Mouse (Mus musculus) E14TG2a.4 (cell line): Measurements from ENCODE around the gene Prkcb.

Experiments
- H3K27me3 ChIP-seq: 2 replicates; pipeline ENCODE4 v1.6.1; 2014; ENCODE audit warnings: low read length, control low read depth; ENCODE audit not compliant: insufficient read depth
- H3K36me3 ChIP-seq: 2 replicates; pipeline ENCODE4 v1.6.1; 2014; ENCODE audit warnings: low read length, control low read depth; ENCODE audit not compliant: insufficient read depth
- H3K4me1 ChIP-seq: replicated peaks from 2 replicates; pipeline ENCODE4 v1.6.1; 2014; ENCODE audit warnings: low read depth, low read length, control low read depth
- H3K4me3 ChIP-seq: replicated peaks from 2 replicates; pipeline ENCODE4 v1.5.1; 2014; ENCODE audit warnings: mild to moderate bottlenecking, low read length
- H3K9me3 ChIP-seq: 2 replicates; pipeline ENCODE4 v1.6.1; 2014; ENCODE audit warnings: low read length, control low read depth
- CTCF ChIP-seq: conservative IDR thresholded peaks from 2 replicates; pipeline ENCODE4 v1.5.1; 2014; ENCODE audit warnings: low read length
- NANOG ChIP-seq: IDR thresholded peaks from 2 replicates; pipeline ENCODE4 v1.6.1; 2014; ENCODE audit warnings: borderline replicate concordance, low read length, mixed read lengths
- POU5F1 ChIP-seq: IDR thresholded peaks from 2 replicates; pipeline ENCODE4 v1.6.1; 2014; ENCODE audit warnings: low read length, borderline replicate concordance

Gene Prkcb

GRCm38 (mm10) chr7:122622125-122622774 lies 333.7 kb downstream of the Prkcb start:
- Histone ChIP-seq H3K4me1 (peaks cover 14% of the 10 kb centered on the region), H3K27me3 (no peaks in the 10 kb centered on the region), H3K36me3 (no peaks in the 10 kb centered on the region), H3K4me3 (no peak overlapping the region), H3K9me3 (0 out of 2 replicates have a peak, but pooled peaks cover 4% of the 10 kb centered on the region)
- TF ChIP-seq NANOG, result no peak
- no peak for TF ChIP-seq CTCF
- no peak for TF ChIP-seq POU5F1

GRCm38 (mm10) chr7:122623753-122624152 lies 335.2 kb downstream of the Prkcb start:
- 0 out of 2 replicates have a peak, but pooled peaks cover 4% of the 10 kb centered on the region for H3K9me3 ChIP-seq
- no peaks in the 10 kb centered on the region for H3K36me3 ChIP-seq
- no peak overlapping the region for H3K4me3 ChIP-seq
- no peaks in the 10 kb centered on the region for H3K27me3 ChIP-seq
- peaks cover 18% of the 10 kb centered on the region for H3K4me1 ChIP-seq
- TF ChIP-seq POU5F1 (no peak), CTCF (peak; percentile 47), NANOG (no peak)

GRCm38 (mm10) chr7:122628050-122628449 lies 339.5 kb downstream of the Prkcb start:
- no peak for TF ChIP-seq CTCF
- TF ChIP-seq NANOG, result no peak
- no peak for TF ChIP-seq POU5F1
- Histone ChIP-seq H3K27me3 (no peaks in the 10 kb centered on the region), H3K9me3 (0 out of 2 replicates have a peak, but pooled peaks cover 4% of the 10 kb centered on the region), H3K4me1 (peaks cover 33% of the 10 kb centered on the region), H3K36me3 (no peaks in the 10 kb centered on the region), H3K4me3 (no peak overlapping the region)

GRCm38 (mm10) chr7:122630386-122630785 lies 341.8 kb downstream of the Prkcb start:
- no peaks in the 10 kb centered on the region for H3K27me3 ChIP-seq
- no peak overlapping the region for H3K4me3 ChIP-seq
- peaks cover 33% of the 10 kb centered on the region for H3K4me1 ChIP-seq
- no peaks in the 10 kb centered on the region for H3K36me3 ChIP-seq
- TF ChIP-seq NANOG, result no peak
- no peak for TF ChIP-seq CTCF
- no peaks in the 10 kb centered on the region for H3K9me3 ChIP-seq

- H3K4me1 ChIP-seq, result peaks cover 33% of the 10 kb centered on the region
- no peaks in the 10 kb centered on the region for H3K9me3 ChIP-seq
- no peaks in the 10 kb centered on the region for H3K36me3 ChIP-seq
- no peak for TF ChIP-seq POU5F1
- TF ChIP-seq NANOG, result no peak; the same call in 1 of the 2 replicates
- TF ChIP-seq CTCF, result no peak
- no peaks in the 10 kb centered on the region for H3K27me3 ChIP-seq
- no peak overlapping the region for H3K4me3 ChIP-seq
These were observed 342.6 kb downstream of the Prkcb start for GRCm38 (mm10) chr7:122631151-122631550.

GRCm38 (mm10) chr7:122632946-122633345 lies 344.4 kb downstream of the Prkcb start:
- no peaks in the 10 kb centered on the region for H3K36me3 ChIP-seq
- TF ChIP-seq POU5F1 (no peak), CTCF (peak; percentile 9; the same call in 1 of the 2 replicates)

GRCm38 (mm10) chr7:122633463-122633862 lies 344.9 kb downstream of the Prkcb start:
- Histone ChIP-seq H3K9me3 (no peaks in the 10 kb centered on the region), H3K36me3 (no peaks in the 10 kb centered on the region), H3K4me3 (no peak overlapping the region), H3K4me1 (peaks cover 27% of the 10 kb centered on the region), H3K27me3 (no peaks in the 10 kb centered on the region)
- TF ChIP-seq POU5F1 (no peak), NANOG (no peak), CTCF (no peak)

More at GRCm38 (mm10) chr7:122632946-122633345, 344.4 kb downstream of the Prkcb start:
- Histone ChIP-seq H3K4me3 (no peak overlapping the region), H3K4me1 (peaks cover 27% of the 10 kb centered on the region), H3K27me3 (no peaks in the 10 kb centered on the region), H3K9me3 (no peaks in the 10 kb centered on the region)

GRCm38 (mm10) chr7:122643676-122644075 lies 355.1 kb downstream of the Prkcb start:
- no peaks in the 10 kb centered on the region for H3K36me3 ChIP-seq
- H3K27me3 ChIP-seq, result 0 out of 2 replicates have a peak, but pooled peaks cover 3% of the 10 kb centered on the region
- no peak for TF ChIP-seq NANOG
- TF ChIP-seq CTCF, result no peak
- no peak for TF ChIP-seq POU5F1
- H3K4me3 ChIP-seq, result no peak overlapping the region
- H3K4me1 ChIP-seq, result no peaks in the 10 kb centered on the region; the same call in 1 of the 2 replicates
- H3K9me3 ChIP-seq, result peaks cover 13% of the 10 kb centered on the region

GRCm38 (mm10) chr7:122649306-122649705 lies 360.8 kb downstream of the Prkcb start:
- H3K36me3 ChIP-seq, result no peaks in the 10 kb centered on the region
- no peak overlapping the region for H3K4me3 ChIP-seq
- TF ChIP-seq POU5F1, result no peak
- TF ChIP-seq NANOG, result no peak
- no peak for TF ChIP-seq CTCF
- no peaks in the 10 kb centered on the region for H3K4me1 ChIP-seq
- peaks cover 11% of the 10 kb centered on the region; the same call in 1 of the 2 replicates for H3K27me3 ChIP-seq
- H3K9me3 ChIP-seq, result no peaks in the 10 kb centered on the region
